Mouse (Mus musculus) E14TG2a.4 (cell line): ENCODE results near the gene Ncdn.

Experiments
- H3K27me3 ChIP-seq: 2 replicates; pipeline ENCODE4 v1.6.1; 2014; ENCODE audit warnings: low read length, control low read depth; ENCODE audit not compliant: insufficient read depth
- H3K36me3 ChIP-seq: 2 replicates; pipeline ENCODE4 v1.6.1; 2014; ENCODE audit warnings: low read length, control low read depth; ENCODE audit not compliant: insufficient read depth
- H3K4me1 ChIP-seq: replicated peaks from 2 replicates; pipeline ENCODE4 v1.6.1; 2014; ENCODE audit warnings: low read depth, low read length, control low read depth
- H3K4me3 ChIP-seq: replicated peaks from 2 replicates; pipeline ENCODE4 v1.5.1; 2014; ENCODE audit warnings: mild to moderate bottlenecking, low read length
- H3K9me3 ChIP-seq: 2 replicates; pipeline ENCODE4 v1.6.1; 2014; ENCODE audit warnings: low read length, control low read depth
- CTCF ChIP-seq: conservative IDR thresholded peaks from 2 replicates; pipeline ENCODE4 v1.5.1; 2014; ENCODE audit warnings: low read length
- NANOG ChIP-seq: IDR thresholded peaks from 2 replicates; pipeline ENCODE4 v1.6.1; 2014; ENCODE audit warnings: borderline replicate concordance, low read length, mixed read lengths
- POU5F1 ChIP-seq: IDR thresholded peaks from 2 replicates; pipeline ENCODE4 v1.6.1; 2014; ENCODE audit warnings: low read length, borderline replicate concordance

Gene Ncdn

GRCm38 (mm10) chr4:126756766-126757165 is 3.5 kb upstream of the Ncdn start:
- peaks cover 23% of the 10 kb centered on the region for H3K4me1 ChIP-seq
- no peak overlapping the region for H3K4me3 ChIP-seq
- H3K36me3 ChIP-seq, result no peaks in the 10 kb centered on the region
- H3K9me3 ChIP-seq, result no peaks in the 10 kb centered on the region
- TF ChIP-seq POU5F1, result no peak
- no peak for TF ChIP-seq NANOG
- no peak for TF ChIP-seq CTCF
- peaks cover 15% of the 10 kb centered on the region for H3K27me3 ChIP-seq

DNA sequence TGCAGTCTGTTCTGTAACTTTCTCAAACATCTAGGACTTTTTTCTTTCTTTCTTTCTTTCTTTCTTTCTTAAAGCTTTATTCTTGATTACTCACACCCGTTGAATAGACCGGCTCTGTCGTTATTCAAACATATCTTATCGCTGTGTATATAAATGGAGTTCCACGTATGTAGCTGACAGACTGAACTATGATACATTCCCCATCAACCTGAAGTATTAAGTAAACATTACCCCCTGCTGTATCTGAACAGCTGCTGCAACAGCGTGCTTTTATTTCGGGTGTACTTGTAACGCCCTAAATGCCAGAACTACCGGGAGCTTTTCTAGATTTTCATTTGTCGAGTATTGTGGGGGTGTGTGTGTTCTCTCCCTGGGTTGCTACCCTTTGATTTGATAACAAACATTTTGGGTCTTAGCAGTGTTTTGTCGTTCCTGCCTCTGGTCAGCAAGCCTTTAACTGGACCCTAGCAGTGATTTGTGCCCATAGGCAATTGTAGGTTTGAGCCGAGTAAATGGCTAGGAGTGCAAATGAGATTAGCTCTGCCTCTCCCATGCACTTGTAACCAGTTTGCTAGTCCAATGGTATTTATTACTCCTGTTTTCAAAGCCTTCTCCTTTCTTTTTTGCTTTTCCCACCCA is 1.6 kb upstream of the Ncdn start:
- H3K4me3 ChIP-seq, result no peak overlapping the region
- H3K9me3 ChIP-seq, result no peaks in the 10 kb centered on the region
- peaks cover 13% of the 10 kb centered on the region for H3K36me3 ChIP-seq
- peaks cover 41% of the 10 kb centered on the region for H3K4me1 ChIP-seq
- H3K27me3 ChIP-seq, result peaks cover 18% of the 10 kb centered on the region
- TF ChIP-seq POU5F1, result no peak
- TF ChIP-seq NANOG, result no peak
- TF ChIP-seq CTCF, result no peak

DNA sequence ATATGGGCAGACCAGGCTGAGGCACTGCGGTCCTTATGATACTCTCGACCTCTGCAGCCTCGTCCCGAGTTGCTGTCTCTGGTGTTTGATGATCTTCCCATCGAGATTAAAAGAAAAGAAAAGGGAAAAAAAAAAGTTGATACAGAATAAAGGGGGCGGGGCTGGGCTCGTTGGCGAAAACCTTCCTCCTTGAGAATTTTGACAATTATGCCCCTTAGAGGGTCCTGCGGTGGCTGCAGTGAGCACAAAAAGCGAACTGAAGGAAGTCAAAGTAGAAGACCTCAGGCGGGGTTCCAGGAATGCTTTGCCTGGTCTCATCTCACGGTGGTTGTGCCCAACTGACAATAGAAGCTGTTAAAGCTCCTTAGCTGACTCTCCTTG is 983 bp upstream of the Ncdn start:
- TF ChIP-seq POU5F1 (no peak), CTCF (no peak), NANOG (no peak)
- peaks cover 18% of the 10 kb centered on the region for H3K27me3 ChIP-seq
- peaks cover 47% of the 10 kb centered on the region for H3K4me1 ChIP-seq
- H3K4me3 ChIP-seq, result peak overlapping the region; percentile 96
- peaks cover 19% of the 10 kb centered on the region for H3K36me3 ChIP-seq
- no peaks in the 10 kb centered on the region for H3K9me3 ChIP-seq

DNA sequence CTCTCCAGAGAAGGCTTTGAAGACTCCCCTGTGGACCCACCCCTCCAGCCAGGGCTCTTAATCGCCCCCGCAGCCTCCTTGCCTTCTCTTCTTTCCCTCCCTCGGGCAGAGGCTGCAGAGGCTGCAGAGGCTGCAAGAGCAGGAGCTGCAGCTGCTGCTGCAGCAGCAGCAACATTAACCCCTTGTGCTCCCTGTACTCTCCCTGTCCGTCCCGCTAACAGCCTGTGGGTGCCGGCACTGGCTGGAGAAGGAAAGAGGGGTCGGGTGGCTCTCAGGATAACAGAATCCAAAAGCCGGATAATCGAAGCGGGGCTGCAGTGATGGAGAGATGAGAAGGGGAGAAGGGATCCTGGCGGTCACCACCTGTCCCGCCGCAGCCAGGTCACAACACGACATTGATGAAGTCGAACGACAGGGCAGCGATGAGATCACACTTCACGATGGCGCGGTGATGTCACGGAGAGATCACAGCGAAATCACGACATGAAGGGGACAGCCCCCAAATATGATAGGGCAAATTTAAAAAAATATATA is 563 bp downstream of the Ncdn start:
- Histone ChIP-seq H3K4me1 (peaks cover 52% of the 10 kb centered on the region), H3K4me3 (peak overlapping the region; percentile 96)

GRCm38 (mm10) chr4:126752024-126752607 is 1.1 kb downstream of the Ncdn start:
- H3K4me1 ChIP-seq, result peaks cover 55% of the 10 kb centered on the region
- TF ChIP-seq POU5F1, result no peak
- TF ChIP-seq CTCF, result no peak
- no peak for TF ChIP-seq NANOG
- peaks cover 40% of the 10 kb centered on the region for H3K36me3 ChIP-seq
- H3K9me3 ChIP-seq, result no peaks in the 10 kb centered on the region
- H3K27me3 ChIP-seq, result peaks cover 18% of the 10 kb centered on the region
- peak overlapping the region; percentile 96 for H3K4me3 ChIP-seq

More for the DNA sequence above, 563 bp downstream of the Ncdn start:
- H3K36me3 ChIP-seq, result peaks cover 35% of the 10 kb centered on the region
- TF ChIP-seq POU5F1 (no peak), CTCF (no peak), NANOG (no peak)
- H3K27me3 ChIP-seq, result peaks cover 18% of the 10 kb centered on the region
- no peaks in the 10 kb centered on the region for H3K9me3 ChIP-seq

DNA sequence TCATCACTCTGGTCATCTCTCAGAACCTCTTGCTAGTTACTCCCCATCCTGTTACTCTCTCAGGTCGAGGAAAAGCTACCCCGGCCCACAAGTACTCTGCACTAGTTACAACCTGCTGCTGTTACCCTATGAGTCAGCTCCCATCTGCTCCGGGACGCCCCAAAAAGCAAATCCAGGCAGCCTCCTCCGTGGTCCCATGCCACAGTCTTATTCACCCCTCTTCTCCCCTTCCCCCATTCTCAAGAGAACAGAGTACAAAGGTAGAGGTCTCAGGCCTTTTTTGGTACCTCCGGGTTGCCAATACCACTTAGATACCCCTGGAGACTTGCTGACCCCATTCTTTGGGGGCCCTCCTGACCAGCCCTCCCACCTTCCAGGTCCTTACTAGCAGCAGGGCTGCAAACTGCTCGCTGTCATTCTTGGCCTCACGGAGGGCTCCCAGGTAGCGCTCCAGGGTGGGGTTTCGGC is 1.6 kb downstream of the Ncdn start:
- Histone ChIP-seq H3K36me3 (peaks cover 45% of the 10 kb centered on the region), H3K4me1 (peaks cover 60% of the 10 kb centered on the region), H3K27me3 (peaks cover 18% of the 10 kb centered on the region), H3K9me3 (no peaks in the 10 kb centered on the region), H3K4me3 (peak overlapping the region; percentile 96; the same call in 1 of the 2 replicates)
- TF ChIP-seq CTCF, result no peak
- no peak for TF ChIP-seq NANOG
- TF ChIP-seq POU5F1, result no peak

DNA sequence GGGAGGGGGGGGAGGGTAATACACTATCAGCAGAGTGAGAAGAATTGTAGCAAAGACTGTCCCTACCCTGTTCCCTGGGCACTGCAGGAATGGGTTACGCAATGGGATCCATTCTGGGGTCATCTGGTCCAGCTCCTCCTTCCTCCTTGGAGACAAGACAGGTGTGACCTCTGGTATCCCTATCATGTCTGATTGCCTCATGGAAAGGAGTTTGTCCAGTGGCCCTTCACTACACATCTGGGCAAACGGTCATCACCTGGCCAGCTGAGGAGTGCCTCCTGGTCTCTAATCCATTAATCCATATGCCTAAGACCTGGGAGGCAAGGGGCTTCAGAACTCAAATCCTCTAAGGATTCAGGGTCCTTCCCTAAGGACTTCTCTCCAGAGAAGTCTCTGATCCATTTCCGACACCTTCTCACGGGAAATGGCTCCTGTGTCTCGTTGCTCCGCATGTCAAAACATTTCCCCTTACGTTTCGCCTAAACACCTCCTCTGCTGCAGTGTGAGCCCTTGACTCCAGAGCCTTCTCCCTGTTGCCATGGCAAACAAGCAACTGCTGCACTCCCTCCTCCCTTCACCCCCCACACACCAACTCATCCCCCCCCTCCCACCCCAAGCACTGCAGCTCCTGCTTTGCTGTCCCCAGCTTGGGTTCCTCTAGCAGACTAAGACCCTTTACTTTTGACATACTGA is 2.2 kb downstream of the Ncdn start:
- Histone ChIP-seq H3K4me1 (peaks cover 66% of the 10 kb centered on the region), H3K27me3 (peaks cover 18% of the 10 kb centered on the region), H3K4me3 (no peak overlapping the region), H3K36me3 (peaks cover 51% of the 10 kb centered on the region), H3K9me3 (no peaks in the 10 kb centered on the region)
- TF ChIP-seq POU5F1 (no peak), NANOG (no peak), CTCF (no peak)

DNA sequence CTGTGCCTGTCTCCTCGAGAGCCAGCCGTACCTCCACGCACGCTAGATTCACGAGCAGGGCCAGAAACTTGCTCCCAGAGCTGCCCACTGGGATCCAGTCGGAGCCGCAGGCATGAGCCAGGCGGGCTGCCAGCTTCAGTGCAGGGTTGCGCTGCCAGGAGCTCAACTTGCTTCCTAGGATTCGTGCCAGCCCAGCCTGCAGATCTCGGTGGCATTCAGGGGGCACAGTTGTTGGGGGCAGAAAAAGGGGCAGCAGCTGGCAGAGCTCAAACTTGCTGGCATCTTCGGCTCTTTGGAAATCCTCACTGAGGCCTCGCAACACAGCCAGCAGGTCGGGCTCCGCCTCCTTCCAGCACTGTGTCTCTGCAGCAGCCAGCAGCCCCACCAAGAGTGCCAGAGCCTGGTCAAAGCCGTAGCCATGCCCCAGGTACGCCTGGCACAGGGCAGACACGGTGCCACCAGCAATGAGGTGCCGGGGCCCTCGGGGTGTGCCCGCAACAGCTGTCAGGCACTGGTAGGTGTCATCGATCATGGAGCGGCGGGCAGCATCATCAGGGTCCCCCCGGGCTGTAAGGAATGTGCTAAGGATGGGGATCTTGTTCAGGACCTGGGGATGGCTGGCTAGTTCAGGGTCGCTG is 3.1 kb downstream of the Ncdn start:
- H3K4me3 ChIP-seq, result peak overlapping the region; percentile 35
- H3K4me1 ChIP-seq, result peaks cover 74% of the 10 kb centered on the region
- TF ChIP-seq POU5F1, result no peak
- no peak for TF ChIP-seq CTCF
- no peak for TF ChIP-seq NANOG
- peaks cover 57% of the 10 kb centered on the region for H3K36me3 ChIP-seq
- no peaks in the 10 kb centered on the region for H3K9me3 ChIP-seq
- H3K27me3 ChIP-seq, result peaks cover 11% of the 10 kb centered on the region
